Mouse (Mus musculus) testis, adult 2 months (tissue): ENCODE results near the gene Slc44a1. TPM values are rescaled to one million over a fixed set of nuclear protein-coding genes. Genes with fewer than 3 reads are reported as not detected.

Experiments used
- H3K27ac ChIP-seq: fragments of 200-500 bp; 2 replicates; pipeline ENCODE4 v1.5.1; 2012; ENCODE audit warnings: low read depth, low read length; ENCODE audit not compliant: control insufficient read depth, insufficient read depth
- H3K27me3 ChIP-seq: fragments of 200-500 bp; 2 replicates; pipeline ENCODE4 v1.6.1; 2012; ENCODE audit warnings: mild to moderate bottlenecking, low read length, moderate library complexity; ENCODE audit not compliant: control insufficient read depth, insufficient read depth
- H3K36me3 ChIP-seq: fragments of 200-500 bp; 2 replicates; pipeline ENCODE4 v1.6.1; 2012; ENCODE audit warnings: mild to moderate bottlenecking, low read length; ENCODE audit not compliant: control insufficient read depth, insufficient read depth
- H3K4me1 ChIP-seq: fragments of 200-500 bp; 2 replicates; pipeline ENCODE4 v1.6.1; 2012; ENCODE audit warnings: low read length; ENCODE audit not compliant: control insufficient read depth, insufficient read depth
- H3K4me3 ChIP-seq: fragments of 200-500 bp; 2 replicates; pipeline ENCODE4 v1.5.1; 2012; ENCODE audit warnings: low read depth, mild to moderate bottlenecking, low read length, moderate library complexity, mixed read lengths; ENCODE audit not compliant: control insufficient read depth
- CTCF ChIP-seq: fragments of 200-500 bp; IDR thresholded peaks from 2 replicates; pipeline ENCODE4 v1.5.1; 2012; ENCODE audit warnings: low read depth, mild to moderate bottlenecking, inconsistent platforms, low read length, moderate library complexity; ENCODE audit not compliant: control insufficient read depth, insufficient read depth, insufficient replicate concordance
- POLR2A ChIP-seq: fragments of 200-500 bp; IDR thresholded peaks from 2 replicates; pipeline ENCODE4 v1.6.1; 2012; ENCODE audit warnings: low read depth, mild to moderate bottlenecking, inconsistent platforms, low read length, moderate library complexity; ENCODE audit not compliant: control insufficient read depth
- polyA plus RNA-seq: library from polyadenylated mRNA; depleted of rRNA; stranded (reverse); fragments of >200 nt; gene quantifications from 2 replicates; pipeline ENCODE4 v1.2.3, GENCODE M21; 2012

The Slc44a1 gene
- polyA plus RNA-seq, 1 experiment = 3.3 TPM

DNA sequence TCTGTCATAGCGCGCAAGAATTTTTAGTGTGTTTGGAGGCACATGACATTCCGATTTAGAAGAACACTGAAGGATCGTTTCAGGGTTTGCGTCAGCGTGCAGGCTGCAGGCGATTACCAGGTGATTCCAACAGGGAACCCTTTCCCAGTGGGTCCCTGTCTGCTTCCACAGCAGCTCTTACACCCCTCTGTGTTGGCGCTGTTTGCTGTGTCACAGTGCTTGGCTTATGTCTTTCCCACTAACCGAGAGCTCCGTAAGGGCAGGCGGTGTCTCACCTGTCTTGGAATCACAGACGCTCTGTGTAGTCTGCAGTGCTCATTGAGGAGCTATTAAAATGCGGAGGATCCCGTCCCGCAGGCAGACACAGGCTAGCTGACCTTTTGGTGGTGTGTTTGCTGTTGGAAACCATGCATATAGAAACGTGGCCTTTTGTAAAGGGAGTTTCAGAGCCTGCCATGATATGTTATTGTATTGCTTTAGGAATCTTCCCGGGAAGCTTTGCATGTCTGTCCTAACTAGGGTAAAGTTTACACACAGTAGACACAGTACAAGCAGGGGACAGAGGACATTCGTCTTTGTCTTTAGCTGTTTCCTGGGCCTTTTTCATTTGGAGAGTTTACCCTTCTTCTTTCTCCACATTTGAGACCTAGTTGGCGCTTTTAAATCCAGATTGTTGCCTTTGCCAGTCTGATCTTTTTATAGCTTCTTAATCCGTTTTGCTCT, 35.2 kb downstream of the Slc44a1 start:
- Histone ChIP-seq H3K27me3 (no peaks in the 10 kb centered on the region), H3K36me3 (no peaks in the 10 kb centered on the region), H3K27ac (no peak overlapping the region), H3K4me3 (no peak overlapping the region), H3K4me1 (no peaks in the 10 kb centered on the region)
- TF ChIP-seq CTCF (no peak), POLR2A (no peak)

DNA sequence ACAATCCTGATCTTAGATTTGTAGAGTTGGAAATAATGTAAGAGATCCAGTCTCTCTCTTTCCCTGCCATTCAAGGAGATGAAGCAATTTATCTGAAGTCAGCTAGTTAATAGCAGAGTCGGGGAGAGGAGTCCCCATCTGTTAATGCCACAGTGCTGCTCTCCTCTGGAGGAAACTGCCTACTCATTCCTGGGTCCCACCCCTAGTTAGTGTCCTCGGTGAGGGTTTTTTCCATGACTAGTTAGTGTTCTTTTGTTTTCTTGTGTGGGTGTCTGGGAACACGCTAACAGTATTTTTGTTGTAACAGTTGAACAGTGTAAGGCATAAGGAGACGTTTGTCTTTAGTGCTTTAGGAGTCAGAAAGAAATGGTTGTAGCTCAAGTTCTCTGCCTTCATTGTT, 38.4 kb downstream of the Slc44a1 start:
- Histone ChIP-seq H3K4me1 (no peaks in the 10 kb centered on the region), H3K4me3 (no peak overlapping the region), H3K27ac (no peak overlapping the region), H3K27me3 (no peaks in the 10 kb centered on the region), H3K36me3 (no peaks in the 10 kb centered on the region)
- no peak for TF ChIP-seq POLR2A
- no peak for TF ChIP-seq CTCF

DNA sequence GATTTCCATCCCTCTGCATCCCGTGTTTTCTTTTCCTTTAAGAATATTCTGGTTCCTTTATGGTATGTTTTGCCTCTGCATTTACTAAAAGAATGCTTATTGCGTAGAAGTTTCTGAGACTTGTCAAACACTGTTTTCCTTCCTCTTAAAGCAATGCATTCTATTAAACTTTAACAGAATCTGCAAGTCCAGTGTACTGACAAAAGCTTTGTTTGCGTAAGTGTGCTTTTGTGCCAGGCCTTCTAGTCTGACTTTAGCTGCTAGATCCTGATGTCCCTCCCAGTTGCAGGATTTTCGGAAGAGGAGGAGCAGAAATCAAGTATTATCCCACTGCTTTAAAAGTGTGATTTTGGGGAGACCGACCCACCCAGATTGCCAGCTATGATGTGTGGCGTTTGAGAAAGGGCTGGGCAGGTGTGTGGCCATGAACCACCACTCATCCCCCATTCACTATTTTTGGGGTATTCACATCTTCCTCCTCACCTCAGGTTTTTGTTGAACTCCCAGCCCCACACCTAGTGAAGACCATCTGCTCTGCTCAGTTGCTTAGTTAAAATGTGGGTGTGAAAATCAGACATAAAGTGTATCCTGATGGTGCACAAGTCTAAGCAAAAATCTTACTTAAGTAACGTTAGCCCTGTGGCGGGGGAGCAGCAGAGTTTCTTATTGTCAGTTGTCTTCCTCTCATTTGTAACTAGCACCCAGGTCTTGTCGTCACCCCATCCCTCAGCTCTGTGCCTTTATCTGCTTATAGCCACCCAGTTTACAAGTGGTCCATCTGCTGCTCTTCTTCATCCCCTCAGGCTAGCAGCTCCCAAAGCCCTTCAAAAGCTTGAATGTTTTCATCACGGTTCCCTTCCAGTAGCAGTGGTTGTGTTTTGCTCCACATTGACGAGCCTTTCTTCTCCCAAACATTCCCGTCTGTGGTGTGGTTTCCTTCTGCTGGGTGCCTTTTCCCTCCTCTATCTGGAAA, 47.3 kb downstream of the Slc44a1 start:
- TF ChIP-seq CTCF = no peak
- no peak for TF ChIP-seq POLR2A
- H3K36me3 ChIP-seq = no peaks in the 10 kb centered on the region
- H3K27ac ChIP-seq = no peak overlapping the region

DNA sequence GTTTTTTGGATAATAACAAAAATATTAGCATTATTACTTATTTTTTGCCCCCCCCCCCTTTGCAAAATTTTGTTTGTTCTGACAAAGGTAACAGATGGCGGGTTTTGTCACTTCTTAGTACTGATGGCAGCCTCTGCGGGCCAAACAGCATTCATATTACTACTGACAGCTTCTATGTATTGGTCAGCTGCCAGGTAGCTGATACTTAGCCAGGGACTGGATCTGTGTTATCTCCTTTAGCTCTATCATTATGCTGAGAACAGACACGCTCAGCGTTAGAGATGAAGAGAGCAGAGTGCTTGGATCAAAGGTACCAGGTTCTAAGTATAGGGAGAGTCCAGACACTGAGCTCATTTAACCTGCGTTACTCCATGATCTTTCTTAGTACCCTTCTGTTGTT, 48.6 kb downstream of the Slc44a1 start:
- Histone ChIP-seq H3K4me3 (no peak overlapping the region), H3K27me3 (no peaks in the 10 kb centered on the region), H3K27ac (no peak overlapping the region), H3K4me1 (no peaks in the 10 kb centered on the region), H3K36me3 (no peaks in the 10 kb centered on the region)
- TF ChIP-seq POLR2A (no peak), CTCF (no peak)

More for the DNA sequence above, 47.3 kb downstream of the Slc44a1 start:
- no peaks in the 10 kb centered on the region for H3K4me1 ChIP-seq
- no peak overlapping the region for H3K4me3 ChIP-seq
- no peaks in the 10 kb centered on the region for H3K27me3 ChIP-seq

DNA sequence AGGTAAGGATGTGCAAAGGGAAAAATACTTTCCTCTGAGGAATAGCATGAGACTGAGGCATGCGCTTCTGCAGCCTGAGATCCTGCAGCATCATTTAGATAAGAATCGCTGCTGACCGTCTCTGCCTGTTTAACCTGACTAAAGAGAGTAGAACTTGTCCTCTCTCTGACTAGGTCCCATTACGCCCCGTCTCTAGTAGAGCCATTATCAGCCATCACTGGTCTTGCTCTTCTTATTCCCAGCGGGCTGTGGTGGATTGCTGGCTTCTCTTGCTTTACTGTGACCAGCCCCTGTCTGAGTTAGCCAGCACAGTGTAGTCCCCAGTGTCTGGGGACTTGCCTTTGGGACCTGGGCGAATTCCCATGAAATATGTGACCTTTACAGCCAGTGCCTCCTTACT, 50.2 kb downstream of the Slc44a1 start:
- Histone ChIP-seq H3K4me3 (no peak overlapping the region), H3K4me1 (no peaks in the 10 kb centered on the region), H3K36me3 (no peaks in the 10 kb centered on the region), H3K27ac (no peak overlapping the region), H3K27me3 (no peaks in the 10 kb centered on the region)
- TF ChIP-seq CTCF (no peak), POLR2A (no peak)

DNA sequence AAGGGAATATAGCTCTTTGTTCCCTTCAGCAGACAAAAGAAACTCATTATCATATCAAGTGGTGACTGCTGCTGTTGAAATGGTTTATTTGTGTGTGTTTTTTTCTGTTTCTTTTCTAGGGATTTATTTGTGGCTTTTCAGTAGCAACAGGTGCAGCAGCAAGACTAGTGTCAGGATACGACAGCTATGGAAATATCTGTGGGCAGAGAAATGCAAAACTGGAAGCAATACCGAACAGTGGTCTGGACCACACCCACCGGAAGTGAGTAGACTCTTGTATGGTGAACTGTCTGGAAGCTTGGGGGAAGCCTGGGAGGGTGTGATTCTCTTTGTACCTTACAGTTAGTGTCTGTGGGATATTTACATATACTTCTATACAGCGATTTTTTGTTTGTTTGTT, 51.1 kb downstream of the Slc44a1 start:
- Histone ChIP-seq H3K27me3 (no peaks in the 10 kb centered on the region), H3K36me3 (no peaks in the 10 kb centered on the region), H3K4me1 (no peaks in the 10 kb centered on the region), H3K27ac (no peak overlapping the region), H3K4me3 (no peak overlapping the region)
- TF ChIP-seq POLR2A (no peak), CTCF (no peak)

DNA sequence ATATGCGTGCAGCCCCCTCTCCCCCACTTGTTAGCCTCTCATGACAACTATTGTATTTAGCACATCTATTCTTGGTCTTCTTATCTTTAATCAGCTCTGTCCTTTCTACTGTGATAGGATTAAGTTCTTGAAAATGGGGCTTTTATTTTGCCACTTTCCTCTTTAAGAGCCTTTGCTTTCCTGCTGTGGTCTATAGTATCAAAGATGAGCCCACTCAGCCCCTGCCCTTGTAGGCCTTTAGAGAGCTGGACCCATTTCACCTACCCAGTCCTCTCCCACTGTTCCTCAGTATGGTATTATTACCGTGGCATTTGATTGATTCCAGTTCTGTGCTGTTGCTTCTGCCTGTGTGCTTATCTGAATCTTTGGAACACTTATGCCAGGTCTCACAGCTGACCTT, 55.4 kb downstream of the Slc44a1 start:
- Histone ChIP-seq H3K4me1 (no peaks in the 10 kb centered on the region), H3K27ac (no peak overlapping the region), H3K36me3 (no peaks in the 10 kb centered on the region), H3K27me3 (no peaks in the 10 kb centered on the region), H3K4me3 (no peak overlapping the region)
- no peak for TF ChIP-seq CTCF
- TF ChIP-seq POLR2A = no peak

DNA sequence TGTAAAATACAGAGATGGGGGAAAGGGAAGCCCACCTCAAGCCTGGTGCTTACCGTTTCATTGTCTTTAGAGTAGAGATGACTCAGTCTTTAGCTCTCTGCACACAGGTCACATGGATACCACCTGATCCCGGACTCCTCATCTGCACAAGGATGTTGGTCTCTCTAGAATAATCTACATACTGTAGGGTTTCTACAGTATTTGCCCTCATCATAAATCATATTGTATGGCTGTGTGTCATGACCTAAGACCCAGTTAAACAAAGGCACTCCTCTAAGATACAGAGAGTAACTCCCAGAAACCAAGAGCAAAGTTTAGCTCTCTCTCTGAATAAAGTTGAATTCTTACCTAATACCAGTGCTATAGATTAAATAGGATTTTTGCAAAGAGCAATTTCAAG, 62.6 kb downstream of the Slc44a1 start:
- Histone ChIP-seq H3K4me1 (no peaks in the 10 kb centered on the region), H3K27ac (no peak overlapping the region), H3K4me3 (no peak overlapping the region), H3K27me3 (no peaks in the 10 kb centered on the region), H3K36me3 (no peaks in the 10 kb centered on the region)
- no peak for TF ChIP-seq CTCF
- TF ChIP-seq POLR2A = no peak
